Mouse (Mus musculus): ENCODE measurements around the gene Mgea5.

Mgea5 gene

GRCm38 (mm10) chr19:45795406-45795944 is 11.8 kb upstream of the Mgea5 start:
- DNase-seq: no peak

- DNase-seq: no peak
Observed at GRCm38 (mm10) chr19:45794718-45795117, 11.1 kb upstream of the Mgea5 start.

- no peak for DNase-seq
Observed at GRCm38 (mm10) chr19:45792404-45792803, 8.8 kb upstream of the Mgea5 start.

GRCm38 (mm10) chr19:45789888-45790874 is 6.5 kb upstream of the Mgea5 start:
- no peak for DNase-seq

- DNase-seq: no peak
Observed at GRCm38 (mm10) chr19:45789365-45789764, 5.7 kb upstream of the Mgea5 start.

- no peak for DNase-seq
Observed at GRCm38 (mm10) chr19:45788337-45788736, 4.7 kb upstream of the Mgea5 start.

GRCm38 (mm10) chr19:45787450-45787849 is 3.8 kb upstream of the Mgea5 start:
- no peak for DNase-seq

GRCm38 (mm10) chr19:45785470-45785869 is 1.8 kb upstream of the Mgea5 start:
- DNase-seq: no peak

GRCm38 (mm10) chr19:45783933-45784576 is 418 bp upstream of the Mgea5 start:
- peak; percentile 49 for DNase-seq

GRCm38 (mm10) chr19:45782315-45783001 is 1.2 kb downstream of the Mgea5 start:
- peak; percentile 84 for DNase-seq

- DNase-seq: no peak
Observed at GRCm38 (mm10) chr19:45781676-45782075, 2.0 kb downstream of the Mgea5 start.

- no peak for DNase-seq
Observed at GRCm38 (mm10) chr19:45780350-45780915, 3.2 kb downstream of the Mgea5 start.

- DNase-seq: no peak
Observed at GRCm38 (mm10) chr19:45775486-45775885, 8.2 kb downstream of the Mgea5 start.

- no peak for DNase-seq
Observed at GRCm38 (mm10) chr19:45771501-45771900, 12.1 kb downstream of the Mgea5 start.

GRCm38 (mm10) chr19:45760810-45761209 is 22.8 kb downstream of the Mgea5 start:
- no peak for DNase-seq

- DNase-seq: no peak
Observed at GRCm38 (mm10) chr19:45758671-45759070, 25.0 kb downstream of the Mgea5 start.

GRCm38 (mm10) chr19:45753551-45753950 is 30.1 kb downstream of the Mgea5 start:
- no peak for DNase-seq

GRCm38 (mm10) chr19:45751881-45752280 is 31.8 kb downstream of the Mgea5 start:
- DNase-seq: no peak

GRCm38 (mm10) chr19:45749243-45750043 is 34.2 kb downstream of the Mgea5 start, which contains the start of gene Npm3:
Gene Npm3, minus strand, starts transcription at chr19:45749591.
- DNase-seq: peak; percentile 69

- peak; percentile 30 for DNase-seq
Observed at GRCm38 (mm10) chr19:45748691-45749242, 34.9 kb downstream of the Mgea5 start.

GRCm38 (mm10) chr19:45748206-45748605 is 35.4 kb downstream of the Mgea5 start:
- peak; percentile 29 for DNase-seq
